In genomic region chr5:113449336-113449735, GRCm38 (mm10) we compare ENCODE assay signal across 24 mouse cellular contexts.
"Had no signal": no experiment of that assay in that cellular context is flagged by ENCODE, and none has a peak within 500 bp of the region (broad histone marks: within the 10 kb centered on the region; RNA-seq: fewer than 3 reads in every experiment).

No protein-coding gene starts in this region.

- H3K36me3 ChIP-seq: heart, embryonic 10.5 days; heart, embryonic 12.5 days; intestine, embryonic 15.5 days; limb, embryonic 13.5 days; limb, embryonic 15.5 days; liver, embryonic 12.5 days had no signal

- H3K9me3 ChIP-seq: heart, embryonic 10.5 days; intestine, embryonic 15.5 days; limb, embryonic 15.5 days had no signal

- H3K9ac ChIP-seq: heart, embryonic 12.5 days; hindbrain, embryonic 14.5 days; intestine, embryonic 15.5 days; limb, embryonic 13.5 days; limb, embryonic 15.5 days; liver, embryonic 12.5 days had no signal

- DNase-seq: gastrocnemius, adult 2 months; gastrocnemius, postnatal 10 days; gastrocnemius, postnatal 25 days; heart, adult 18-20 months; heart, postnatal 10 days; heart, postnatal 4 days; kidney, adult 18-20 months; kidney, adult 8-10 months; kidney, postnatal 14 days; kidney, postnatal 36 days; layer of hippocampus, adult 9-11 months; layer of hippocampus, postnatal 36 days; left cerebral cortex, postnatal 4 days had no signal

- H3K27me3 ChIP-seq: heart, embryonic 12.5 days; intestine, embryonic 15.5 days; liver, embryonic 12.5 days had no signal

- H3K27ac ChIP-seq: gastrocnemius, adult 2 months; heart, embryonic 10.5 days; hindbrain, embryonic 14.5 days; intestine, embryonic 15.5 days; kidney, postnatal 0 days; limb, embryonic 15.5 days; liver, embryonic 12.5 days had no signal

- H3K4me3 ChIP-seq: gastrocnemius, adult 2 months; heart, embryonic 10.5 days; heart, embryonic 12.5 days; intestine, embryonic 15.5 days; limb, embryonic 13.5 days; limb, embryonic 15.5 days; liver, embryonic 12.5 days had no signal

- H3K4me2 ChIP-seq: heart, embryonic 12.5 days; hindbrain, embryonic 14.5 days; intestine, embryonic 15.5 days; limb, embryonic 13.5 days; limb, embryonic 15.5 days; liver, embryonic 12.5 days had no signal

- H3K4me1 ChIP-seq: liver, embryonic 12.5 days had no signal

- ATAC-seq: hindbrain, embryonic 16.5 days; inflammation-experienced regulatory T-cells, adult 6 months; intestine, embryonic 15.5 days; intestine, postnatal 0 days; liver, embryonic 12.5 days had no signal
